Comparison of ENCODE assay signal across 9 mouse cellular contexts in the genomic region with DNA sequence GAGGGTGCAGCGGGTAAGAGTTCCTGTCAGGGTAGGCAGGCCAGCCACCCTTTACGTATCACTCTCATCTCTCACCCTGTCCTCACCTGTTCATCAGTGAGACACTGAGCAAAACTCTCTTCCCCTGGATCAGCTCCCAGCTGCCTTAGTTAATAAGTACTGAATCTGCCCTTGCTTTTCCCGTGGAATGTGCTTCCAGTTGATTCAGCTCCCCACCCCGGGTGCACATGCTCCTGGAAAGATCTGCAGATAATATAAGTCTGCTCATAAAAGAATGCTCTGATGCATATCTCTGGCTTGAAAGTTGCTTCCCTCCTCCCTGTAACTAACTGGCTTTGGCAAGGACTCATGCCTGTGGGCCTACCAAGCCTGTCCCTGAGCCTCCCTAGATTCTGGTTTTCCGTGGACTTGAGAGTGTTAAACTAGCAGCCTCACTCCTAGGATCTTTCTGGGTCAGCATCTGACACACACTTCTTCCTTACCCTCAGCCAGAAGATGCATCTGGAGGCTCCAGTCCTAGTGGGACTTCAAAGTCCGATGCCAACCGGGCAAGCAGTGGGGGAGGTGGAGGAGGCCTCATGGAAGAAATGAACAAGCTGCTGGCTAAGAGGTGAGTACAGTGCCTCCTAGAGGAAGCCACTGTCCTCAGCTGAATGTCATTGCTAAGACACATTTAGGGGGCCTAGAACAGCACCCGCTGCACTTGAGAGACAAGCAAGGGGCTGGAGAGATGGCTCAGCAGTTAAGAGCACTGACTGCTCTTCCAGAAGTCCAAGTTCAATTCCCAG. TPM values are rescaled to one million over a fixed set of nuclear protein-coding genes. Genes with fewer than 3 reads are reported as not detected.
A peak's percentile ranks its signal among the peaks of the same experiment; 100 is the strongest.
DNase-seq lines count a peak whose midpoint lies in the region; ATAC-seq and TF ChIP-seq lines count a peak whose summit lies in the region.
"Had no signal": no experiment of that assay in that cellular context is flagged by ENCODE, and none has a peak within 500 bp of the region (broad histone marks: within the 10 kb centered on the region; RNA-seq: fewer than 3 reads in every experiment).

No protein-coding gene starts in this region.

- WGBS in lung, embryonic 14.5 days = 72% methylated on average over 8 of the region's 8 CpGs
- WGBS in lung, postnatal 0 days = 68% methylated on average over 8 of the region's 8 CpGs
- 86% methylated on average over 8 of the region's 8 CpGs for WGBS in forebrain, embryonic 15.5 days

- no peak overlapping the region for H3K9ac ChIP-seq in lung, embryonic 14.5 days
- H3K9ac ChIP-seq in lung, postnatal 0 days (replicated peaks; ENCODE audit: low read depth) = no peak overlapping the region
- H3K9ac ChIP-seq in forebrain, embryonic 15.5 days (replicated peaks) = no peak overlapping the region
- H3K9ac ChIP-seq: neural tube, embryonic 15.5 days had no signal

- no peak for ATAC-seq in lung, embryonic 14.5 days (ENCODE audit: insufficient read depth)
- peak; percentile 18; the same call in 1 of the 2 replicates for ATAC-seq in lung, postnatal 0 days
- no peak for ATAC-seq in monocyte, adult 5-6 weeks (replicated peaks; ENCODE audit: insufficient number of reproducible peaks, low FRiP score, low TSS enrichment, poor library complexity, severe bottlenecking)
- ATAC-seq in forebrain, embryonic 15.5 days (replicated peaks) = no peak

- H3K36me3 ChIP-seq in lung, embryonic 14.5 days (ENCODE audit: insufficient read depth) = peaks cover 66% of the 10 kb centered on the region
- H3K36me3 ChIP-seq in lung, postnatal 0 days (ENCODE audit: insufficient read depth, low read length) = peaks cover 15% of the 10 kb centered on the region; the same call in 1 of the 2 replicates
- peaks cover 55% of the 10 kb centered on the region for H3K36me3 ChIP-seq in forebrain, embryonic 15.5 days

- peak overlapping the region; percentile 9; the same call in 1 of the 2 replicates for H3K27ac ChIP-seq in lung, embryonic 14.5 days (ENCODE audit: low read depth)
- H3K27ac ChIP-seq in brown adipose tissue, adult 24 weeks (replicated peaks; ENCODE audit: low read depth, low read length) = peak overlapping the region; percentile 44
- H3K27ac ChIP-seq in lung, postnatal 0 days (ENCODE audit: low read length) = no peak overlapping the region
- no peak overlapping the region for H3K27ac ChIP-seq in forebrain, embryonic 15.5 days (replicated peaks)
- H3K27ac ChIP-seq: neural tube, embryonic 15.5 days had no signal

- no peak for DNase-seq in lung, embryonic 14.5 days
- DNase-seq in lung, postnatal 4 days = no peak
- DNase-seq in kidney, adult 18-20 months = peak; percentile 73
- no peak for DNase-seq in lung, postnatal 0 days (ENCODE audit: low spot score)
- DNase-seq: thymus, adult 18-20 months had no signal

- peak; percentile 37; the same call in 1 of the 2 replicates for TF ChIP-seq CTCF in lung, embryonic 14.5 days (IDR thresholded peaks at IDR 0.05; ENCODE audit: low read depth)
- peak; percentile 55 for TF ChIP-seq CTCF in lung, postnatal 0 days (IDR thresholded peaks at IDR 0.05)

- H3K4me3 ChIP-seq in lung, embryonic 14.5 days (ENCODE audit: low read depth, low read length) = no peak overlapping the region
- no peak overlapping the region for H3K4me3 ChIP-seq in brown adipose tissue, adult 24 weeks (ENCODE audit: insufficient read depth, low read depth, low read length)
- H3K4me3 ChIP-seq in lung, postnatal 0 days (ENCODE audit: low read depth, low read length) = no peak overlapping the region
- no peak overlapping the region for H3K4me3 ChIP-seq in forebrain, embryonic 15.5 days
- H3K4me3 ChIP-seq: neural tube, embryonic 15.5 days had no signal

- TF ChIP-seq EP300 in lung, postnatal 0 days (IDR thresholded peaks at IDR 0.05) = no peak

- no peaks in the 10 kb centered on the region for H3K9me3 ChIP-seq in lung, embryonic 14.5 days (ENCODE audit: low read depth, low read length)
- H3K9me3 ChIP-seq in lung, postnatal 0 days (ENCODE audit: low read length) = no peaks in the 10 kb centered on the region
- no peaks in the 10 kb centered on the region for H3K9me3 ChIP-seq in forebrain, embryonic 15.5 days
- H3K9me3 ChIP-seq: neural tube, embryonic 15.5 days had no signal

- no peaks in the 10 kb centered on the region for H3K27me3 ChIP-seq in lung, embryonic 14.5 days (ENCODE audit: insufficient read depth, low read length)
- H3K27me3 ChIP-seq in lung, postnatal 0 days (replicated peaks; ENCODE audit: insufficient read depth, low read length) = no peaks in the 10 kb centered on the region
- no peaks in the 10 kb centered on the region for H3K27me3 ChIP-seq in forebrain, embryonic 15.5 days
- H3K27me3 ChIP-seq: neural tube, embryonic 15.5 days had no signal

- H3K4me2 ChIP-seq in lung, embryonic 14.5 days = no peak overlapping the region
- no peak overlapping the region for H3K4me2 ChIP-seq in lung, postnatal 0 days (replicated peaks; ENCODE audit: low read depth, low read length)
- H3K4me2 ChIP-seq in forebrain, embryonic 15.5 days (replicated peaks) = no peak overlapping the region
- H3K4me2 ChIP-seq: neural tube, embryonic 15.5 days had no signal

- no peaks in the 10 kb centered on the region for H3K4me1 ChIP-seq in lung, embryonic 14.5 days (ENCODE audit: insufficient read depth)
- H3K4me1 ChIP-seq in brown adipose tissue, adult 24 weeks (ENCODE audit: control insufficient read depth, insufficient read depth, insufficient read length, low read length) = peaks cover 49% of the 10 kb centered on the region
- no peaks in the 10 kb centered on the region for H3K4me1 ChIP-seq in lung, postnatal 0 days (ENCODE audit: insufficient read depth, low read depth, low read length)
- no peaks in the 10 kb centered on the region for H3K4me1 ChIP-seq in forebrain, embryonic 15.5 days
- H3K4me1 ChIP-seq: neural tube, embryonic 15.5 days had no signal

RNA-seq across cellular contexts. Expression of a gene that starts 26.3 kb away (rescaled TPM):
- 1.1 and 2.7 TPM in 2 replicates for polyA plus RNA-seq in lung, embryonic 14.5 days (2014; fragmentation: Nextera tagmentation; extraction: Ambion mirVana)
- not detected in 2 replicates for polyA plus RNA-seq in brown adipose tissue, adult 24 weeks (2012; ENCODE audit: insufficient read depth, insufficient read length, missing spikeins)
- 0.74 and 0.75 TPM in 2 replicates for polyA plus RNA-seq in lung, postnatal 0 days (2015; fragmentation: Nextera tagmentation; extraction: Ambion mirVana)
- total RNA-seq in monocyte, adult 5-6 weeks (2017) = 0.21 to 0.29 TPM in 2 of 3 replicates, not detected in the other
- 2.0 and 3.7 TPM in 2 replicates for polyA plus RNA-seq in forebrain, embryonic 15.5 days (2015; fragmentation: Nextera tagmentation; extraction: Ambion mirVana)

Comparison
In these comparisons a context has a peak if more than half of its experiments do, and no peak if none do; other contexts are left out.
1. H3K27ac ChIP-seq: peak in lung, embryonic 14.5 days (single experiment) and brown adipose tissue, adult 24 weeks (single experiment); none in lung, postnatal 0 days (single experiment) and forebrain, embryonic 15.5 days (single experiment).